Mouse (Mus musculus): ENCODE measurements around the gene Sh3d19. TPM values are rescaled to one million over a fixed set of nuclear protein-coding genes. Genes with fewer than 3 reads are reported as not detected.

Gene Sh3d19
- polyA plus RNA-seq, 1 experiment from 2014 or later: 39.9 TPM

Other genes with a start within 250 kb of the Sh3d19 start
- 3.0 and 5.9 TPM in 2 replicates for gene Fam160a1, start 153.8 kb upstream of the Sh3d19 start, polyA plus RNA-seq (2014; fragmentation: Nextera tagmentation; extraction: Ambion mirVana)
- gene Glt28d2, start 83.6 kb upstream of the Sh3d19 start, polyA plus RNA-seq (2014; fragmentation: Nextera tagmentation; extraction: Ambion mirVana): 1.8 and 2.6 TPM in 2 replicates
- gene Gm37240, start 83.6 kb upstream of the Sh3d19 start, polyA plus RNA-seq (2014; fragmentation: Nextera tagmentation; extraction: Ambion mirVana): 5.8 and 15.1 TPM in 2 replicates
- gene Prss48, start 31.4 kb downstream of the Sh3d19 start, polyA plus RNA-seq (2014; fragmentation: Nextera tagmentation; extraction: Ambion mirVana): 0.21 TPM in 1 of 2 replicates, not detected in the other
- 1,488 and 1,909 TPM in 2 replicates for gene Rps3a1, start 171.6 kb downstream of the Sh3d19 start, polyA plus RNA-seq (2014; fragmentation: Nextera tagmentation; extraction: Ambion mirVana)

Data from kidney, embryonic 14.5 days (tissue).